Mouse (Mus musculus) heart, adult 2 months (tissue): ENCODE results near the gene Gm20390. TPM values are rescaled to one million over a fixed set of nuclear protein-coding genes. Genes with fewer than 3 reads are reported as not detected.
A peak's percentile ranks its signal among the peaks of the same experiment; 100 is the strongest.

Experiments used
- DNase-seq, 2 experiments: peaks; one replicate each; pipeline ENCODE4 v3.0.0; 2021
- H3K27ac ChIP-seq: fragments of 200-600 bp; 2 replicates; pipeline ENCODE4 v1.8.1; 2022
- H3K27me3 ChIP-seq: fragments of 200-500 bp; 2 replicates; pipeline ENCODE4 v1.6.1; 2012; ENCODE audit warnings: mild to moderate bottlenecking, low read length, inconsistent platforms, mixed read lengths; ENCODE audit not compliant: control insufficient read depth, insufficient read depth
- H3K36me3 ChIP-seq: fragments of 200-500 bp; 2 replicates; pipeline ENCODE4 v1.6.1; 2012; ENCODE audit warnings: low read length, inconsistent platforms; ENCODE audit not compliant: control insufficient read depth, insufficient read depth
- H3K4me1 ChIP-seq: fragments of 200-500 bp; 2 replicates; pipeline ENCODE4 v1.6.1; 2011; ENCODE audit warnings: low read length; ENCODE audit not compliant: control insufficient read depth, insufficient read depth
- H3K4me3 ChIP-seq: fragments of 200-600 bp; 2 replicates; pipeline ENCODE4 v1.8.1; 2022
- H3K79me2 ChIP-seq: fragments of 200-500 bp; replicated peaks from 2 replicates; pipeline ENCODE4 v1.6.1; 2012; ENCODE audit warnings: mild to moderate bottlenecking, inconsistent platforms, low read length, moderate library complexity, mixed read lengths; ENCODE audit not compliant: control insufficient read depth, insufficient read depth
- H3K9ac ChIP-seq: fragments of 200-500 bp; 2 replicates; pipeline ENCODE4 v1.6.1; 2012; ENCODE audit warnings: low read depth, mild to moderate bottlenecking, control low read depth, inconsistent platforms, low read length, mixed read lengths
- CTCF ChIP-seq: fragments of 200-600 bp; IDR thresholded peaks from 2 replicates; pipeline ENCODE4 v1.8.1; 2022; ENCODE audit warnings: antibody characterized with exemption, mild to moderate bottlenecking, moderate library complexity
- EP300 ChIP-seq: fragments of 200-500 bp; IDR thresholded peaks from 2 replicates; pipeline ENCODE4 v1.6.1; 2011; ENCODE audit warnings: low read depth, low read length, control low read depth; ENCODE audit not compliant: insufficient read depth
- POLR2A ChIP-seq: fragments of 200-500 bp; IDR thresholded peaks from 2 replicates; pipeline ENCODE4 v1.6.1; 2011; ENCODE audit warnings: mild to moderate bottlenecking, low read depth, low read length, control low read depth; ENCODE audit not compliant: insufficient read depth
- WGBS: fragments of 180-500 bp; shearing (Covaris S2); methylation state at CpG from one replicate; pipeline ENCODE4 v1.1.7; 2018; 5-methylcytosine and 5-hydroxymethylcytosine counted together
- intact Hi-C: fragments of 180-260 bp; cut with DNase I; formaldehyde crosslinking; loops from one replicate; pipeline ENCODE4 v1.15.1; 2025
- polyA plus RNA-seq: library from polyadenylated mRNA; depleted of rRNA; stranded (reverse); fragments of >200 nt; gene quantifications from 2 replicates; pipeline ENCODE4 v1.2.3, GENCODE M21; 2012
- total RNA-seq, 2 experiments: library from RNA; stranded (reverse); gene quantifications; 2 replicates each; pipeline ENCODE4 v1.2.3; 2021

Gm20390 gene
- total and polyA plus RNA-seq, 3 experiments, result 7.4 to 11.4 (median 10.5) TPM

DNA sequence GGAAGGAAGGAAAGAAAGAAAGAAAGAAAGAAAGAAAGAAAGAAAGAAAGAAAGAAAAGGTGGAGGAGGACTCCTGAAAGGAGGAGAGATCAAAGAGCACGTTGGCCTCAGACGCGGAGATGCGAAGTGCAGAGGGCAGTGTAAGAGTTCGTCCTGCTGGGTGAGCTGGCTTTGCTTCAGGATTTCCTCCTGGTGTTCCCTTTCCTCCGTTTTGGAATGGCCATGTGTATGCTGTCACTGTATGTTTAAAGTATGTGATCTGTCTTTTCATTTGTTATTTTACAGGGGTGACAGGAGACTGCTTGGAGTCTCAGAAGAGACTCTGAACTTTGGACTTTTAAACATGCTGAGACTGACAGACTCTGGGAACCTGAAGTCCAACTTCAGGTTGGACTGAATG is 6.6 kb downstream of the Gm20390 start:
- no peaks in the 10 kb centered on the region for H3K27me3 ChIP-seq
- intact Hi-C loops, result no loop called here
- no peak overlapping the region for H3K27ac ChIP-seq
- 0 out of 2 replicates have a peak, but pooled peaks cover 1% of the 10 kb centered on the region for H3K79me2 ChIP-seq
- 89% methylated on average over 6 of the region's 6 CpGs for WGBS
- TF ChIP-seq CTCF (no peak), EP300 (no peak), POLR2A (no peak)
- DNase-seq, result no peak
- peaks cover 3% of the 10 kb centered on the region for H3K4me1 ChIP-seq
- H3K4me3 ChIP-seq, result no peak overlapping the region
- no peaks in the 10 kb centered on the region for H3K36me3 ChIP-seq
- no peak overlapping the region for H3K9ac ChIP-seq

DNA sequence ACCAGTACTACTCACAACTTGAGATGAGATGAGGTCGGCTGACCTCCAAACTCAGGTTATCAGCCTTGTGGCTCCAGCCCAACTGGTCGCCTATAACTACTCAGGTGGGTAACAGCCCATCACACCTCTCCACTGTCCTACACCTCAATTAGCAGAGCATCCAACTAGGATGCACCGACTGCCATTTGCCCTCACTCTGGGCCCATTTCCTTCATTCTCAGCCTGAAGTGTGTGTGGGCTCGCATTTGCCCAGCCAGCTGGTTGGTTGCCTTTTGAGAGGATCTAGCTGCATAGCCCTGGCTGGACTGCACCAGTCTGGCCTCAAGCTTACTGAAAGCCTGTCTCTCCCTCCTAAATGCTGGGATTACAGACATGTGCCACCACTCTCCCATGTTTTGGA is 10.3 kb downstream of the Gm20390 start:
- TF ChIP-seq EP300, result no peak
- TF ChIP-seq CTCF, result no peak
- no peak for TF ChIP-seq POLR2A
- Histone ChIP-seq H3K9ac (no peak overlapping the region), H3K79me2 (no peaks in the 10 kb centered on the region), H3K36me3 (0 out of 2 replicates have a peak, but pooled peaks cover 2% of the 10 kb centered on the region), H3K27ac (no peak overlapping the region), H3K4me3 (no peak overlapping the region), H3K4me1 (peaks cover 9% of the 10 kb centered on the region), H3K27me3 (no peaks in the 10 kb centered on the region)
- WGBS, result 81% methylated on average over 4 of the region's 4 CpGs
- DNase-seq, result no peak
- intact Hi-C loops, result loop anchor here (5.0 kb wide), 2 partner anchors 40 to 70 kb away; partner anchors contain the start of genes Mbtd1, Spag9 and Utp18

DNA sequence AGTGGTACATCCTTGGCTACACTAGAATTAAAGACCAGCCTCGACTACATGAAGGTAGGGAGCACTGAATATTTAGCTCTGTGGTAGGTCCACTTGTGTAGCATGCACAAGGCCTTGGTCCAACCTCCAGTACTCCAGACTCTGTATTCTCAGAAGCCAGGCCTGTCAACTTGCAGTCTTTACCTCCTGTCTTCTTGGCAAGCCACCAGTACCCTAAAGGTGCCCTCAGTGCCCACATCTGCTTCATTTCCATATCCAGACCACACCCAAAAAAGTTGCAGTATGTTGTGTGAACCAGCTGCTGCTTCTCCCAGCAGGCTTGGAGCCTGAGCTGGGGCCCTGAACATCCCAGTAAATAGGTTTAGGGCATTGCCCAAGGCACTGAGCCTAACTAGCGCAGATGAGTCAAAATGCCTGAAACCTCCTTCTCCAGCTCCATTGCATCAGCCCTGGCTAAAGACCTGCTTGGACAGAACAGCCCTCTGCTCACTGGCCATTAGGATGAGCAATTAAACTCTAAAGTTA is 11.0 kb downstream of the Gm20390 start:
- H3K4me3 ChIP-seq, result no peak overlapping the region
- WGBS, result 88% methylated on average over 2 of the region's 2 CpGs
- peaks cover 4% of the 10 kb centered on the region; the same call in 1 of the 2 replicates for H3K36me3 ChIP-seq
- H3K9ac ChIP-seq, result no peak overlapping the region
- H3K27ac ChIP-seq, result peak overlapping the region; percentile 81
- TF ChIP-seq EP300, result no peak
- TF ChIP-seq CTCF, result no peak
- no peak for TF ChIP-seq POLR2A
- no peak for DNase-seq
- no peaks in the 10 kb centered on the region for H3K27me3 ChIP-seq
- no peaks in the 10 kb centered on the region for H3K79me2 ChIP-seq
- H3K4me1 ChIP-seq, result peaks cover 10% of the 10 kb centered on the region
- intact Hi-C loops, result loop anchor here (5.0 kb wide), 2 partner anchors 40 to 70 kb away; partner anchors contain the start of genes Mbtd1, Spag9 and Utp18

DNA sequence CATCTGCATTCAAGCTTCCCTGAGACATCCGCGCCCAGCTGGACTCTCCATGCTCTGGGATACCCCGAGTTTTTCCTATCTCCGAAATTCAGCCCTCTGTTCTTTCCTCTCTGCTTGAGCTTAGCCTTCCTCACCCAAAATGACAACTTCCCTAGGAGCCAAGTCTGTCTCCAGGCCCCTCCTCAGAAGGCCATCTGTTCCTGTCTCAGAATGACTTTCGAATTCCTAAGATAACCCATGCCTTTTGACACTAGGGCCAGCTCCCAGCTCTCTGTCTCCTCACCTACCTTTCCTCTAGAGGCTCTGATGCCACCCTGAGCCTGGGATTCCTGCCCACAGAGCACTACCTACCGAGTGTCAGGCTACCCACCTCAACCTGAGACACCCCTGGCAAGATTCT is 11.9 kb downstream of the Gm20390 start, which contains the start of gene Nme2:
Gene Nme2, minus strand, starts transcription at position 101 of the 400 bp plus-strand sequence.
- Histone ChIP-seq H3K36me3 (peaks cover 4% of the 10 kb centered on the region; the same call in 1 of the 2 replicates), H3K27ac (peak within 1 kb of the TSS; percentile 81), H3K9ac (peak within 1 kb of the TSS; percentile 81), H3K79me2 (no peaks in the 10 kb centered on the region), H3K4me1 (peaks cover 10% of the 10 kb centered on the region), H3K27me3 (no peaks in the 10 kb centered on the region), H3K4me3 (peak within 1 kb of the TSS; percentile 72)
- DNase-seq, result no peak
- 3% methylated on average over 6 of the region's 6 CpGs for WGBS
- intact Hi-C loops, result loop anchor here (1.0 to 5.0 kb wide), 3 partner anchors 12 to 69 kb away; partner anchors contain the start of genes Gm20390, Mbtd1, Nme1 and Spag9
- no peak for TF ChIP-seq CTCF

DNA sequence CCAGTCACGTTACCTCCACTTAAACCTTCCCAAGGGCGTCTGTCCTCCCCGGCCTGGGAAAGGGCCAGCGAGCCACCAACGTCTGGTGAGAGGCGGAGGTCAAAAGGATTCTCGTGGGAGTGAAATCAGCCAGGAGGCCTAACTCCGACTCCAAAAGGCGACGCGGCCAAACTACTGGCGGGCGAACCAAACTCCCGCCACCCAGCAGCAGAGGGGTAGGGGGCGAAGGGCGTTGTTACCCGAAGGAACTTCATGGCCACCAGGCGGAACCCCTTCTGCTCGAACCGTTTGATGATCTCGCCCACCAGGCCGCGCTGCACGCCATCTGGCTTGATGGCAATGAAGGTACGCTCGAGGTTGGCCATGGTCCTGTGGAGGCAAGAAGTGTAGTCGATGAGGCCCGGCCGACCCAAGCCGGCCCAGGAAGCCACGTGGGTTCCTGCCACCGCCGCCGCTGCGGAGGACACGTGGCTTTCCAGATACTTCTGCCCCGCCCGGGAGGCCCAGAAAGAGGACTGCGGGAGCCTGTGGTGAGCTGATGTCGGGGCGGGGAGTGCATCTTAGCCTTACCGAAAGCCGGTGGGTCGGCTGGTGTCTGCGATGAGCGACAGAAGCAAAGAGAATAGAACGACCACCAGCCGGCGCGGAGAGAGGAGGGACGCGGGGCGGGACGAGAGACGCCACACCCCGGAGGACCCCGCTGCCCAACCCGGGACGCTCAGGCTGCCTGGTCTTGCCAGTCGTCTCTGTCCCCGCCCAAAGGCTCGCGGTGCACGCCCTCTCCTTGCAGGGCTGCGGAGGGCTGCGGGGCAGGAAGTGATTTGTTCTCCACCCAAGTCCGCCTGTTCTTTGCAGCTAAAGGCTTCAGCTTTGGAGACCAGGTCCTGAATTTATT is 12.6 kb downstream of the Gm20390 start:
- peak overlapping the region; percentile 81 for H3K9ac ChIP-seq
- 0 out of 2 replicates have a peak, but pooled peaks have one; percentile 80 for TF ChIP-seq EP300
- peak; percentile 37 for TF ChIP-seq CTCF
- TF ChIP-seq POLR2A, result peak; percentile 77
- peaks cover 9% of the 10 kb centered on the region; the same call in 1 of the 2 replicates for H3K36me3 ChIP-seq
- peak overlapping the region; percentile 72 for H3K4me3 ChIP-seq
- peak; percentile 93 to 96 for DNase-seq
- WGBS, result under 1% methylated on average over 66 of the region's 67 CpGs
- H3K79me2 ChIP-seq, result no peaks in the 10 kb centered on the region
- H3K27ac ChIP-seq, result peak overlapping the region; percentile 81
- H3K27me3 ChIP-seq, result no peaks in the 10 kb centered on the region
- intact Hi-C loops, result loop anchor here (1.0 to 5.0 kb wide), 3 partner anchors 13 to 68 kb away; partner anchors contain the start of genes Gm20390, Mbtd1, Nme1 and Spag9
- peaks cover 10% of the 10 kb centered on the region for H3K4me1 ChIP-seq
